Mouse (Mus musculus) cerebellum, adult 2 months (tissue): ENCODE results near the gene Pank3. TPM values are rescaled to one million over a fixed set of nuclear protein-coding genes. Genes with fewer than 3 reads are reported as not detected.
"Not testable (repeated sequence)": the region's sequence is repeated elsewhere in the genome, so short reads cannot be mapped to it uniquely, and the experiment has no call there.

ENCODE experiments used
- DNase-seq, 2 experiments: peaks; one replicate each; pipeline ENCODE4 v3.0.0; 2021
- H3K27ac ChIP-seq: fragments of 200-500 bp; 2 replicates; pipeline ENCODE4 v1.5.1; 2012; ENCODE audit warnings: low read length, control low read depth, inconsistent platforms; ENCODE audit not compliant: insufficient read depth
- H3K27me3 ChIP-seq: fragments of 200-500 bp; 2 replicates; pipeline ENCODE4 v1.6.1; 2012; ENCODE audit warnings: inconsistent platforms, mild to moderate bottlenecking, low read length, moderate library complexity; ENCODE audit not compliant: control insufficient read depth, insufficient read depth
- H3K4me1 ChIP-seq: fragments of 200-500 bp; 2 replicates; pipeline ENCODE4 v1.6.1; 2011; ENCODE audit warnings: low read length; ENCODE audit not compliant: control insufficient read depth, insufficient read depth
- H3K4me3 ChIP-seq: fragments of 200-500 bp; replicated peaks from 2 replicates; pipeline ENCODE3; 2011; ENCODE audit warnings: mild to moderate bottlenecking, low read depth, low read length, control low read depth; ENCODE audit not compliant: insufficient read depth
- CTCF ChIP-seq: fragments of 200-500 bp; IDR thresholded peaks from 2 replicates; pipeline ENCODE4 v1.5.1; 2011; ENCODE audit warnings: low read depth, mild to moderate bottlenecking, control low read depth, low read length, moderate library complexity, borderline replicate concordance; ENCODE audit not compliant: insufficient read depth
- POLR2A ChIP-seq: fragments of 200-500 bp; IDR thresholded peaks from 2 replicates; pipeline ENCODE4 v1.6.1; 2011; ENCODE audit warnings: low read length, control low read depth, borderline replicate concordance; ENCODE audit not compliant: insufficient read depth
- WGBS: fragments of 180-500 bp; shearing (Covaris S2); methylation state at CpG from one replicate; pipeline ENCODE4 v1.1.7; 2018; 5-methylcytosine and 5-hydroxymethylcytosine counted together
- polyA plus RNA-seq: library from polyadenylated mRNA; depleted of rRNA; stranded (reverse); fragments of >200 nt; gene quantifications from 2 replicates; pipeline ENCODE4 v1.2.3, GENCODE M21; 2012

Gene Pank3
- polyA plus RNA-seq, 1 experiment, result 22.8 TPM

- no peaks in the 10 kb centered on the region for H3K27me3 ChIP-seq
- H3K4me3 ChIP-seq, result no peak overlapping the region
- 57% methylated on average over 5 of the region's 5 CpGs for WGBS
- peak in 1 of 2 experiments; percentile 12 for DNase-seq
- TF ChIP-seq CTCF (no peak), POLR2A (no peak)
- H3K27ac ChIP-seq, result no peak overlapping the region
- no peaks in the 10 kb centered on the region for H3K4me1 ChIP-seq
These were observed 13.8 kb downstream of the Pank3 start for GRCm38 (mm10) chr11:35783038-35783437.

- H3K4me3 ChIP-seq, result no peak overlapping the region
- WGBS, result 97% methylated on average over 3 of the region's 3 CpGs
- TF ChIP-seq POLR2A (no peak), CTCF (no peak)
- H3K27me3 ChIP-seq, result no peaks in the 10 kb centered on the region
- no peak overlapping the region for H3K27ac ChIP-seq
- no peaks in the 10 kb centered on the region for H3K4me1 ChIP-seq
- no peak for DNase-seq
These were observed 14.7 kb downstream of the Pank3 start for GRCm38 (mm10) chr11:35784002-35784401.

GRCm38 (mm10) chr11:35784537-35784936 is 15.3 kb downstream of the Pank3 start:
- DNase-seq, result no peak
- Histone ChIP-seq H3K27me3 (no peaks in the 10 kb centered on the region), H3K4me1 (no peaks in the 10 kb centered on the region), H3K27ac (no peak overlapping the region), H3K4me3 (no peak overlapping the region)
- WGBS, result 91% methylated on average over 4 of the region's 4 CpGs
- TF ChIP-seq CTCF (no peak), POLR2A (no peak)

GRCm38 (mm10) chr11:35788443-35788842 is 19.2 kb downstream of the Pank3 start:
- TF ChIP-seq POLR2A (no peak), CTCF (no peak)
- Histone ChIP-seq H3K4me3 (no peak overlapping the region), H3K4me1 (no peaks in the 10 kb centered on the region), H3K27me3 (no peaks in the 10 kb centered on the region), H3K27ac (no peak overlapping the region)
- 45% methylated on average over 2 of the region's 2 CpGs for WGBS
- DNase-seq, result no peak

- not testable (repeated sequence) for H3K4me3 ChIP-seq, H3K27ac ChIP-seq, H3K27me3 ChIP-seq, H3K4me1 ChIP-seq, DNase-seq
- 81% methylated on average over 5 of the region's 5 CpGs for WGBS
These were observed 23.5 kb downstream of the Pank3 start for GRCm38 (mm10) chr11:35792800-35793199.

GRCm38 (mm10) chr11:35797751-35798494 is 28.6 kb downstream of the Pank3 start:
- peak; percentile 58 to 67 for DNase-seq
- H3K4me3 ChIP-seq, result peak overlapping the region; percentile 56
- no peak for TF ChIP-seq CTCF
- TF ChIP-seq POLR2A, result peak; percentile 4; the same call in 1 of the 2 replicates
- H3K27me3 ChIP-seq, result no peaks in the 10 kb centered on the region
- under 1% methylated on average over 76 of the region's 86 CpGs for WGBS
- no peak overlapping the region for H3K27ac ChIP-seq
- no peaks in the 10 kb centered on the region for H3K4me1 ChIP-seq

GRCm38 (mm10) chr11:35798495-35798820 is 29.2 kb downstream of the Pank3 start:
- Histone ChIP-seq H3K4me1 (no peaks in the 10 kb centered on the region), H3K4me3 (peak overlapping the region; percentile 56), H3K27me3 (no peaks in the 10 kb centered on the region), H3K27ac (no peak overlapping the region)
- TF ChIP-seq POLR2A, result peak; percentile 61
- TF ChIP-seq CTCF, result no peak
- peak; percentile 80 to 83 for DNase-seq
- WGBS, result under 1% methylated on average over 23 of the region's 23 CpGs

GRCm38 (mm10) chr11:35798874-35799273 is 29.6 kb downstream of the Pank3 start, which contains the start of gene Fbll1:
TSS of gene Fbll1 (minus strand) at chr11:35798884.
- no peak for TF ChIP-seq CTCF
- no peak for TF ChIP-seq POLR2A
- Histone ChIP-seq H3K27ac (no peak within 1 kb of the TSS), H3K4me3 (peak within 1 kb of the TSS; percentile 56), H3K27me3 (no peaks in the 10 kb centered on the region), H3K4me1 (no peaks in the 10 kb centered on the region)
- WGBS, result 4% methylated on average over 11 of the region's 11 CpGs
- peak in 1 of 2 experiments; percentile 37 for DNase-seq
